8 mouse cellular contexts compared by ENCODE assay signal in genomic region chr16:37814383-37814971, GRCm38 (mm10). TPM values are rescaled to one million over a fixed set of nuclear protein-coding genes. Genes with fewer than 3 reads are reported as not detected.
A peak's percentile ranks its signal among the peaks of the same experiment; 100 is the strongest.
DNase-seq lines count a peak whose midpoint lies in the region; ATAC-seq and TF ChIP-seq lines count a peak whose summit lies in the region.

No protein-coding gene starts in this region.

- H3K4me1 ChIP-seq in forebrain, postnatal 0 days (ENCODE audit: insufficient read depth), result peaks cover 10% of the 10 kb centered on the region
- peaks cover 28% of the 10 kb centered on the region for H3K4me1 ChIP-seq in lung, embryonic 15.5 days

- 11% methylated on average over 7 of the region's 7 CpGs for WGBS in forebrain, postnatal 0 days
- 20% methylated on average over 7 of the region's 7 CpGs for WGBS in lung, embryonic 15.5 days

- TF ChIP-seq CTCF in forebrain, postnatal 0 days (IDR thresholded peaks at IDR 0.05; ENCODE audit: low read depth), result peak; percentile 80

- peak; percentile 99 for ATAC-seq in forebrain, postnatal 0 days
- ATAC-seq in hematopoietic stem cell, adult 5-6 weeks (replicated peaks in 1 of 2; ENCODE audit: insufficient read depth in 1 of 2, low FRiP score in 2 of 2, low TSS enrichment in 1 of 2, low read depth in 1 of 2, poor library complexity in 2 of 2, severe bottlenecking in 2 of 2), result peak; percentile 98
- ATAC-seq in lung, embryonic 15.5 days (ENCODE audit: borderline replicate concordance, extremely low read depth, low FRiP score, low TSS enrichment), result peak; percentile 94

- H3K27ac ChIP-seq in forebrain, postnatal 0 days (ENCODE audit: low read depth, low read length), result peak overlapping the region; percentile 79
- peak overlapping the region; percentile 84 for H3K27ac ChIP-seq in lung, embryonic 15.5 days

- no peaks in the 10 kb centered on the region for H3K9me3 ChIP-seq in forebrain, postnatal 0 days (ENCODE audit: low read length)
- no peaks in the 10 kb centered on the region for H3K9me3 ChIP-seq in lung, embryonic 15.5 days

- no peak overlapping the region for H3K4me3 ChIP-seq in forebrain, postnatal 0 days (ENCODE audit: low read depth, low read length)
- no peak overlapping the region for H3K4me3 ChIP-seq in lung, embryonic 15.5 days

- DNase-seq in MEL-GATA-1-ER (ENCODE audit: extremely low read depth, low read depth), result peak; percentile 89
- peak; percentile 58 for DNase-seq in c-Kit-positive CD71-negative TER-119-negative erythroid progenitor cells, embryonic 14.5 days (ENCODE audit: low read depth)
- DNase-seq in forebrain, postnatal 0 days, result peak; percentile 90
- peak; percentile 66 to 79 for DNase-seq in layer of hippocampus, adult 8-10 months (ENCODE audit: low spot score in 2 of 2)
- peak; percentile 22 for DNase-seq in ovary, postnatal 10 days (ENCODE audit: low spot score)
- DNase-seq in thymus, postnatal 10 days (ENCODE audit: low spot score in 2 of 2), result peak; percentile 69 to 75

- 0 out of 2 replicates have a peak, but pooled peaks cover 7% of the 10 kb centered on the region for H3K36me3 ChIP-seq in forebrain, postnatal 0 days (ENCODE audit: insufficient read depth)
- H3K36me3 ChIP-seq in lung, embryonic 15.5 days, result peaks cover 43% of the 10 kb centered on the region

- H3K4me2 ChIP-seq in forebrain, postnatal 0 days (ENCODE audit: low read depth), result peak overlapping the region; percentile 13; the same call in 1 of the 2 replicates
- no peak overlapping the region for H3K4me2 ChIP-seq in lung, embryonic 15.5 days

- H3K9ac ChIP-seq in forebrain, postnatal 0 days, result no peak overlapping the region
- H3K9ac ChIP-seq in lung, embryonic 15.5 days, result 0 out of 2 replicates have a peak overlapping the region, but pooled peaks have one; percentile 2

- no peaks in the 10 kb centered on the region for H3K27me3 ChIP-seq in forebrain, postnatal 0 days (ENCODE audit: insufficient read depth, low read length)
- H3K27me3 ChIP-seq in lung, embryonic 15.5 days, result no peaks in the 10 kb centered on the region

RNA-seq across cellular contexts. Expression of gene Fstl1, which starts 37.8 kb away (rescaled TPM):
- 62.6 and 78.3 TPM in 2 replicates for total RNA-seq in forebrain, postnatal 0 days (2014; rRNA removed)
- 67.2 and 67.5 TPM in 2 replicates for polyA plus RNA-seq in forebrain, postnatal 0 days (2015; fragmentation: Nextera tagmentation; extraction: Ambion mirVana)
- total RNA-seq in hematopoietic stem cell, adult 5-6 weeks (2017), result 8.1 and 10.7 TPM in 2 replicates
- total RNA-seq in layer of hippocampus, adult 8-10 months (2022), result 10 to 100 TPM; 33.3 to 45.7 (median 36.2) TPM
- polyA plus RNA-seq in lung, embryonic 15.5 days (2015; fragmentation: Nextera tagmentation; extraction: Ambion mirVana), result 520 and 550 TPM in 2 replicates

RNA-seq across cellular contexts. Expression of gene Gm36028, which starts 46.5 kb away (rescaled TPM):
- total RNA-seq in forebrain, postnatal 0 days (2014; rRNA removed), result not detected in 2 replicates
- 0.21 and 0.28 TPM in 2 replicates for polyA plus RNA-seq in forebrain, postnatal 0 days (2015; fragmentation: Nextera tagmentation; extraction: Ambion mirVana)
- not detected in 2 replicates for total RNA-seq in hematopoietic stem cell, adult 5-6 weeks (2017)
- not detected for total RNA-seq in layer of hippocampus, adult 8-10 months (2022)
- 0.22 and 0.38 TPM in 2 replicates for polyA plus RNA-seq in lung, embryonic 15.5 days (2015; fragmentation: Nextera tagmentation; extraction: Ambion mirVana)

RNA-seq across cellular contexts. Expression of gene Lrrc58, which starts 53.7 kb away (rescaled TPM):
- 66.5 and 97.5 TPM in 2 replicates for total RNA-seq in forebrain, postnatal 0 days (2014; rRNA removed)
- polyA plus RNA-seq in forebrain, postnatal 0 days (2015; fragmentation: Nextera tagmentation; extraction: Ambion mirVana), result 28.3 and 43.7 TPM in 2 replicates
- 56.4 and 62.6 TPM in 2 replicates for total RNA-seq in hematopoietic stem cell, adult 5-6 weeks (2017)
- total RNA-seq in layer of hippocampus, adult 8-10 months (2022), result 10 to 100 TPM; 91.9 to 98.2 (median 96.2) TPM
- polyA plus RNA-seq in lung, embryonic 15.5 days (2015; fragmentation: Nextera tagmentation; extraction: Ambion mirVana), result 62.5 and 62.7 TPM in 2 replicates

Comparison
In these comparisons a context has a peak if more than half of its experiments do, and no peak if none do; other contexts are left out.
1. DNase-seq: peak in every context shown above with its lines; median percentile 90 in forebrain, postnatal 0 days; 89 in MEL-GATA-1-ER; 72 in layer of hippocampus, adult 8-10 months; 72 in thymus, postnatal 10 days; 58 in c-Kit-positive CD71-negative TER-119-negative erythroid progenitor cells, embryonic 14.5 days; 22 in ovary, postnatal 10 days.